Mouse (Mus musculus) frontal cortex, postnatal 10 days (tissue): Measurements from ENCODE around the gene Fads3.

Source experiments
- DNase-seq, 2 experiments: peaks; one replicate each; pipeline ENCODE4 v3.0.0; 2022; ENCODE audit warnings: low spot score in 2 of 2, mixed read lengths in 1 of 2

The Fads3 gene

GRCm38 (mm10) chr19:10041388-10042148 is at the start of gene Fads3:
Gene Fads3 (plus strand): TSS chr19:10041569.
- peak; percentile 58 to 77 for DNase-seq

GRCm38 (mm10) chr19:9992011-9992958 is 49.1 kb upstream of the Fads3 start:
- DNase-seq = no peak

- DNase-seq = peak; percentile 77 to 79
Measured at GRCm38 (mm10) chr19:9993036-9993656, 48.2 kb upstream of the Fads3 start.

DNA sequence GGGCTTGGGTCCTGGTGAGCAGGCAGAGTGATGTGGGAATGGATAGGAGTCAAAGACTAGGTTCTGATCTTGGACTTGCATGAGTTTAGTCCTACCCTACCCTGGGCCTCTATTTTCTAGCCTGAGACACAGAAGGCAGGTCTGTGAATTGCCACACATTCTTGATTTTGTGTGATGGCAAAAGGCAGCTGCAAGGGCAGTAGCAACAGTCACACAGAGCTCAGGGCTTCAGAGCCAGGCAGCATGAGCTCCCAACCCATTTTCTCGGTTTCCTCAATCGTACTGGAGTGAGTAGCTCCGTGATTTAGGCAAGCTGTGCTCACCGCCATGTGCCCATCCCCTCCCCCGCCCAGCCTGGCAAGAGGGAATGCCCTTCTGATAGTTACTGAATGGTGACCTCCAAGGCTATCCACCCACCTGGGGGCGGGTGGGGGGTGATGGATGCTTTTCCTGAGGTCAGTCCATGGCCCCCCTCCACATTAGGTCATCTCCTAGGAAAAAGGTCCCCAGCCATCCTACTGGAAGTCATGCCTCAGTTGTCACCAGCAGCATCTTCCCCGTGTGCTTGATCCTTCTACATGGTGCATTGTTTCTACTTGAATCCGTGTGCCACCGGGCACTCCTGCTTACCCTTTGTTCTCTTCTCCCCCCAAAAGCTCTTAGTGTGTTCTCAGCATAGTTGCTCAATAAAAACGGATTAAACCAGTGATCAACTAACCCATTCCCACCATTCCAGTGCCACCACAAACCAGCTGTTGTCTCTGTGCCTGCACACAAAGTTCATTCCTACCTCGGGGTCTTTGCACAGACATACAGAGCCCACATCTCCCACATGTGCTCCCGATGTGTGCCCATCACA is 43.9 kb upstream of the Fads3 start:
- DNase-seq = no peak

GRCm38 (mm10) chr19:9998063-9998416 is 43.3 kb upstream of the Fads3 start:
- no peak for DNase-seq

GRCm38 (mm10) chr19:9998736-9999486 is 42.5 kb upstream of the Fads3 start:
- no peak for DNase-seq

GRCm38 (mm10) chr19:10000330-10000729 is 41.0 kb upstream of the Fads3 start:
- no peak for DNase-seq

- no peak for DNase-seq
Measured at GRCm38 (mm10) chr19:10001206-10001969, 40.0 kb upstream of the Fads3 start, which contains the start of the genes Best1 and Rab3il1. Gene Best1 (minus strand): TSS chr19:10001633. Gene Rab3il1 (plus strand): TSS chr19:10001669.

- no peak for DNase-seq
Measured at GRCm38 (mm10) chr19:10003696-10004095, 37.7 kb upstream of the Fads3 start.

DNA sequence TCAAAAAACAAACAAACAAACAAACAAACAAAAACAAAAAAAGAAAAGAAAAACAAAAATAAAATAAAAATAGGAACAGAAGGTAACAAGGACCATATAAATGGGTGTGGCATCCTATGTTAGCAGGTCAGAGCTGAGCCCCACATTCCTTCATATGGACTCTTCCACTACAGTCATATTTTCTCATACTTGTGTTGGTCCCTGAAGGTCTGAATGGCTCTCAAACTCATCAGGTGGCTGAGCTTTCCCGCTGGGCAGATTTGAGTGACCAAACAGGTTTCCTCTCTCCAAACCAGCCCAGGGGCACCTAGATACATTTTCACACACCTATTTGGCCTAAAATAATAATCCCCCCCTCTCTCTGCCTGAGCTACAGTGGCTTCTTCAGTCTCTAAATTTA is 30.0 kb upstream of the Fads3 start:
- no peak for DNase-seq

GRCm38 (mm10) chr19:10012827-10013278 is 28.5 kb upstream of the Fads3 start:
- no peak for DNase-seq

- DNase-seq = no peak
Measured at GRCm38 (mm10) chr19:10013348-10013747, 28.0 kb upstream of the Fads3 start.

GRCm38 (mm10) chr19:10013913-10014312 is 27.5 kb upstream of the Fads3 start:
- no peak for DNase-seq

GRCm38 (mm10) chr19:10014824-10015223 is 26.5 kb upstream of the Fads3 start:
- no peak for DNase-seq

DNA sequence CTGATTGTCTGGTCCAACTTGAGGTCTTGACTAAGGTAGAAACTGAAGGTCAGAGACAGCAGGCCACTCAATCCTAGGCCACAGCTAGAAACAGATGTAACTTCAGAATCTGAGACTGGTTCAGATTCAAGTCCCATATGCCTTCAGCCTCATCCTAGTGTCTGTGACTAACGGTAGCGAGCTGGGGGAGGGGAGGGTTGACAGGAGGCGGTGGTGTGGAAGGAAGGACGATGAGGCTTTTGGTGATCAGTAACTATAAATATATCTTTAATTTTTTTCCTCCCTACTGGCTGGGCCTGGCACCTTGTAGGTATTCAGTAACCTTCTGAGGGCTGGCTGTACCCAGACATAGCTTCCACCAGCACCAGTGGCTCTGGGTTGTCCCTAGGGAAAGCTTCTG is 25.9 kb upstream of the Fads3 start:
- no peak for DNase-seq

DNA sequence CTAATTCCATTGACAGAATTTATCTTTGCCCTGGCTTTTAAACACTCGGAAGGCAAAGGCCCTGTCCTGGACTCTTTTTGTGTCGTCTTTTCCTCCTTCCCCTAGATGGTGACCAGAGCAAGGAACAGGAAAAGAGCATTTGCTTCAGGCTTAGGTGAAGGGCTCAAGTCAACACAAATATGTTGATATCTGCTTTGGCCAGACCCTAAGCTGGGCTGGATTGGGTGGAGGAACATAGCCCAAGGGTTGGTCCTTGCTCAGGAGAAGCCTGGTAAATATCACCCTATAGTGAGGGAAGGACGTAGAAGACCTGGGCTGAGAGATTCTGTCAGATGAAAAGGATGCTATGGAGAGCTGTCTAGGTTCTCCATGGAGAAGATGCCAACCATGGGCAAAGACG is 25.2 kb upstream of the Fads3 start:
- no peak for DNase-seq

DNA sequence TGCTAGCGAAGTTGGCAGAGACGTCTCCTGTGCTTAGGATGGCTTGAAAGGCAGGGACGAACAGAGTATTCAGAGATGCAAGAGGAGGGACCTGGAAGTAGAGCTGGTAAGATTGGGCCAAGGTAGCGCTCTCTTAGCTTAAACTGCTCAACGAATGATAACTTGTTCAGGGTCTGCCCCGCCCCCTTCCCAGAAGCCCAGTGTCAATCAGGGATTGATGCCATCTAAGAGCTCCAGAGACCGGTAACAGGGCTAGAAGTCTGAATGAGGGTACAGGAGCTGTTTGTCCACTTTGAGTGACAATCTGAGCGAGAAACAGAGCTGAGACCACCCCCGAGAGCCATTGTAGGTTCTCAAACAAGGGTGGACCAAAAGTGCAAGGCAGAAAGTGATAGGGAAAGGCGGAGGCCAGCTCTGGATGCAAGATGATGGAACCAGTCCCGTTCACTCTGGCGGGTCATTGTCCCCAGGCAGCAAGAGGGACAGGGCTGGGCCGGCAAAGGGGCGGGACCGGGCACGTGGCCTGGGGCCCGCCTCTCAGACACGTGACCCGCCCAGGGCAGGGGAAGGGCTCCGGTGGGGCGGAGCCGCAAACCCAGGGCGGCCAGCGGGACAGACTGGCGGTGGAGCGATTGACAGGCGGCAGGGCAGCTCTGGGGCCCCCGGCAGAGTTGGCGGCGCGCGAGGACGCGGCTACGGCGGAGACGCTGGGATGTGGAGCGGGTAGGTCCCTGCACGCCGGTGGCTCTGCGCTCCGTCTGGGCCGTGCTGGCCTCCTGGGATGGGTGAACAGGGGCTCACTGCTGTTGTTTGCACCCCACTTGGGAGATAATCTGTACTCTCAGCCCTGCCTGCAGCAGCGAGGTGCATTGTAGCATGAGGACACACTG is 23.5 kb upstream of the Fads3 start:
- DNase-seq = peak; percentile 75 to 82

DNA sequence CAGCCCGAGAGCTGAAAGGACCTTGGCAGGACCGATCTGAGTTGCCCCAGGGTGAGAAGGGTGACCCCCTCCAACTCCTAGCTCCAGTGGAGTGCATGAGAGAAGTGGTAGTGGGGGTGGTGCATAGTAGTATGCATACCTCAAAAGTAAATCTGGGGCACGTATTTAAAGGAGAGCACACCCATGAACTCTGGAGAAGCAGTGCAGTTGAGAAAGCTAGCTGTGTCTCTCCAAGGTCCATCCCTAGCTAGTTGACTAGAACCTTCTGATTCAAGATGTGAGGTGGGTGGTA is 22.9 kb upstream of the Fads3 start:
- DNase-seq = no peak

- no peak for DNase-seq
Measured at GRCm38 (mm10) chr19:10019214-10019760, 22.1 kb upstream of the Fads3 start.
